Mouse (Mus musculus) heart, postnatal 0 days (tissue): ENCODE results near the gene Trpc7. TPM values are rescaled to one million over a fixed set of nuclear protein-coding genes. Genes with fewer than 3 reads are reported as not detected.
A peak's percentile ranks its signal among the peaks of the same experiment; 100 is the strongest.

Source experiments
- ATAC-seq: fragments of 200-750 bp; cut with Nextera tagmentation; 2 replicates; pipeline ENCODE4 v1.8.0; 2017; ENCODE audit warnings: low read depth, moderate number of reproducible peaks, moderate library complexity; ENCODE audit not compliant: insufficient read depth
- DNase-seq: peaks from one replicate; pipeline ENCODE4 v3.0.0-alpha.2; 2016; ENCODE audit warnings: low spot score
- H3K27ac ChIP-seq: fragments of 300-500 bp; sonication (generic); 2 replicates; pipeline ENCODE4 v1.5.1; 2014; ENCODE audit warnings: low read depth, mild to moderate bottlenecking
- H3K27me3 ChIP-seq: fragments of 300-500 bp; sonication (generic); 2 replicates; pipeline ENCODE4 v1.6.1; 2014; ENCODE audit warnings: low read length, mixed read lengths; ENCODE audit not compliant: control insufficient read depth, insufficient read depth
- H3K36me3 ChIP-seq: fragments of 300-500 bp; sonication (generic); replicated peaks from 2 replicates; pipeline ENCODE4 v1.6.1; 2014; ENCODE audit warnings: low read length, mixed read lengths; ENCODE audit not compliant: control insufficient read depth, insufficient read depth
- H3K4me1 ChIP-seq: fragments of 300-500 bp; sonication (generic); 2 replicates; pipeline ENCODE4 v1.6.1; 2014; ENCODE audit warnings: antibody characterized with exemption; ENCODE audit not compliant: control insufficient read depth, insufficient read depth
- H3K4me2 ChIP-seq: fragments of 300-500 bp; sonication (generic); 2 replicates; pipeline ENCODE4 v1.6.1; 2014; ENCODE audit warnings: low read depth, mild to moderate bottlenecking, low read length, moderate library complexity
- H3K4me3 ChIP-seq: fragments of 300-500 bp; sonication (generic); 2 replicates; pipeline ENCODE4 v1.5.1; 2014; ENCODE audit warnings: low read depth, low read length
- H3K9ac ChIP-seq: fragments of 300-500 bp; sonication (generic); replicated peaks from 2 replicates; pipeline ENCODE4 v1.6.1; 2014; ENCODE audit warnings: low read depth, low read length, mixed read lengths
- H3K9me3 ChIP-seq: fragments of 300-500 bp; sonication (generic); replicated peaks from 2 replicates; pipeline ENCODE4 v1.6.1; 2016; ENCODE audit warnings: low read length; ENCODE audit not compliant: control insufficient read depth
- CTCF ChIP-seq: IDR thresholded peaks from 2 replicates; pipeline ENCODE4 v1.5.1; 2016; ENCODE audit warnings: antibody characterized with exemption, control low read depth, low read depth
- EP300 ChIP-seq: IDR thresholded peaks from 2 replicates; pipeline ENCODE4 v1.6.1; 2016; ENCODE audit warnings: antibody characterized with exemption, low read depth
- WGBS: fragments of 180-500 bp; shearing (Covaris S2); extraction: QIAGEN DNeasy Blood & Tissue Kit; methylation state at CpG from one replicate; pipeline ENCODE4 v1.1.7; 2014; 5-methylcytosine and 5-hydroxymethylcytosine counted together
- polyA plus RNA-seq: library from polyadenylated mRNA; unstranded; fragments of >200 nt; fragmentation: Nextera tagmentation; extraction: Ambion mirVana; gene quantifications from 2 replicates; pipeline ENCODE4 v1.2.1, GENCODE M21; 2015
- total RNA-seq: library from RNA; depleted of rRNA; stranded (reverse); fragments of >200 nt; gene quantifications from 2 replicates; pipeline ENCODE4 v1.2.3, GENCODE M21; 2014; ENCODE audit warnings: low replicate concordance; rRNA removed

The Trpc7 gene
- total and polyA plus RNA-seq, 2 experiments from 2014 or later, result not detected

DNA sequence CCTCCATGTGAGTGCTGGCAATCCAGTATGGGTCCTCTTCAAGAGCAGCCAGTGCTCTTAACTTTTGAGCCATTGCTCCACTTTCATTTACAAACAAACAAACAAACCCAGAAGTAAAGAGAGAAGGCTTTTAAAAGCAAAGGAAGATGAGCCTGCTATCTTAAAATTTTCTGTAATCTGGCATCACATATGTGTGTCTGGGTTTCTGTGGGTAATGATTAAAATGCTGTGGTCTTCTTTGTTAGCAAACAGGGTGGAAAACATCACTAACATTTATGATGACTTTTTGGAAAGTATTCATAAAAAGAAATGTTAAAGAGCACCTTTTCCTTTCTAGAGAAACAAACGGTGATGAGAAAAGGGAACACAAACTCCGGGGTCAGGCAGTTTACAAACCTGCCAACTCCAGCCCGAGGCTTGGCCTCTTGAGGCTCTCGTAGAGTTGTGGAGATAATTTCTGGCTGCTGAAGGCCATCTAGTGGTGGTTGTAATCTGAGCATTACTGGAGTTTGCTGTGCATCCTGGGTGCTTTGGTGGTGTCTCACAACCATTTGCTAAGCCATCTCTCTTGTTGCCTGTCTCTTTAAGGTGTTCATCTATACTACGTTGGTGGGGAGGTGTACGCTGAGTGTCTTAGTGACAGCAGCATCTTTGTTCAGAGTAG lies 160.4 kb downstream of the Trpc7 start:
- no peak overlapping the region for H3K4me3 ChIP-seq
- H3K9ac ChIP-seq, result no peak overlapping the region
- no peaks in the 10 kb centered on the region for H3K27me3 ChIP-seq
- DNase-seq (peak; percentile 52), ATAC-seq (peak; percentile 55)
- peaks cover 65% of the 10 kb centered on the region for H3K36me3 ChIP-seq
- TF ChIP-seq CTCF, result peak; percentile 69
- no peak for TF ChIP-seq EP300
- H3K4me2 ChIP-seq, result no peak overlapping the region
- H3K4me1 ChIP-seq, result no peaks in the 10 kb centered on the region
- H3K9me3 ChIP-seq, result no peaks in the 10 kb centered on the region
- no peak overlapping the region for H3K27ac ChIP-seq
- 29% methylated on average over 6 of the region's 6 CpGs for WGBS

GRCm38 (mm10) chr13:56734617-56735016 lies 161.2 kb downstream of the Trpc7 start:
- ATAC-seq, result no peak
- peaks cover 69% of the 10 kb centered on the region for H3K36me3 ChIP-seq
- no peak for DNase-seq
- WGBS, result 68% methylated on average over 4 of the region's 4 CpGs
- TF ChIP-seq CTCF, result no peak
- no peak for TF ChIP-seq EP300
- H3K27me3 ChIP-seq, result no peaks in the 10 kb centered on the region
- no peak overlapping the region for H3K4me2 ChIP-seq
- H3K27ac ChIP-seq, result no peak overlapping the region
- no peaks in the 10 kb centered on the region for H3K4me1 ChIP-seq
- H3K9me3 ChIP-seq, result no peaks in the 10 kb centered on the region
- H3K9ac ChIP-seq, result no peak overlapping the region
- no peak overlapping the region for H3K4me3 ChIP-seq

GRCm38 (mm10) chr13:56729046-56729445 lies 166.7 kb downstream of the Trpc7 start:
- H3K27ac ChIP-seq, result no peak overlapping the region
- 96% methylated on average over 7 of the region's 7 CpGs for WGBS
- H3K4me3 ChIP-seq, result no peak overlapping the region
- TF ChIP-seq CTCF, result no peak
- TF ChIP-seq EP300, result no peak
- no peaks in the 10 kb centered on the region for H3K9me3 ChIP-seq
- no peak overlapping the region for H3K9ac ChIP-seq
- no peak for ATAC-seq
- no peaks in the 10 kb centered on the region for H3K4me1 ChIP-seq
- H3K27me3 ChIP-seq, result no peaks in the 10 kb centered on the region
- no peak for DNase-seq
- no peak overlapping the region for H3K4me2 ChIP-seq
- H3K36me3 ChIP-seq, result peaks cover 88% of the 10 kb centered on the region

DNA sequence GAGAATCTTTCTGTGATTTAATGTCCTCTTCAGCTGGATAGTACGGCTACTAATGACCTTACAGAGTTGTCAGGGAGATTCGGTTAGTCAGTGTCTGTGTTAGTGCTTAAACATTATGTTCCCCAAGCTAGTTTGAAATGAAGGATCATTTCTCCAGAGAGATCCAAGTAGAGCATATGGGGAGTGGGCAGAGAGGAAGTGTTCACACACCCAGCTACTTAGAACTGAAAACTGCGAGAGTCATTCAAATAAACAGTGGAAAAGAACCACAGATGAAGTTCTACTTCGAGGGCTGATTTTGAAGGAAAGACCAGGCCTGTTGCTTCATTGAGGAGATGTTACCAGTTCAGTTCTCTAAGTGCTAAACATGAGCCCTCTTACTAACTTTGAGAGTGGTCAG lies 169.2 kb downstream of the Trpc7 start:
- ATAC-seq, result no peak

More for the DNA sequence above, 169.2 kb downstream of the Trpc7 start:
- H3K4me1 ChIP-seq, result no peaks in the 10 kb centered on the region
- DNase-seq, result no peak
- no peaks in the 10 kb centered on the region for H3K9me3 ChIP-seq
- H3K4me2 ChIP-seq, result no peak overlapping the region
- H3K4me3 ChIP-seq, result no peak overlapping the region
- 90% methylated on average over 4 of the region's 4 CpGs for WGBS
- H3K9ac ChIP-seq, result no peak overlapping the region
- no peaks in the 10 kb centered on the region for H3K27me3 ChIP-seq
- peaks cover 76% of the 10 kb centered on the region for H3K36me3 ChIP-seq
- TF ChIP-seq CTCF, result no peak
- TF ChIP-seq EP300, result no peak
- H3K27ac ChIP-seq, result no peak overlapping the region

Other genes starting within 250 kb of the Trpc7 start
- gene Smad5, start 193.0 kb downstream of the Trpc7 start, total RNA-seq, result 29.2 and 36.9 TPM in 2 replicates
- 10.1 and 12.0 TPM in 2 replicates for gene Smad5, start 193.0 kb downstream of the Trpc7 start, polyA plus RNA-seq
- gene Gm45623, start 142.2 kb downstream of the Trpc7 start, total RNA-seq, result not detected in 2 replicates
- not detected in 2 replicates for gene Gm45623, start 142.2 kb downstream of the Trpc7 start, polyA plus RNA-seq